Mouse (Mus musculus) cerebellum, adult 9-11 months (tissue): ENCODE measurements around the gene Pheta2.

ENCODE experiments used
- DNase-seq: peaks from one replicate; pipeline ENCODE4 v3.0.0; 2022

The Pheta2 gene

GRCm38 (mm10) chr15:82338593-82339112, at the start of gene Pheta2, which contains the start of the genes Naga and Smdt1:
TSS of gene Pheta2 (plus strand) at chr15:82338942.
TSS of gene Naga (minus strand) at chr15:82338925.
TSS of gene Smdt1 (plus strand) at chr15:82338959.
- peak; percentile 97 for DNase-seq

DNA sequence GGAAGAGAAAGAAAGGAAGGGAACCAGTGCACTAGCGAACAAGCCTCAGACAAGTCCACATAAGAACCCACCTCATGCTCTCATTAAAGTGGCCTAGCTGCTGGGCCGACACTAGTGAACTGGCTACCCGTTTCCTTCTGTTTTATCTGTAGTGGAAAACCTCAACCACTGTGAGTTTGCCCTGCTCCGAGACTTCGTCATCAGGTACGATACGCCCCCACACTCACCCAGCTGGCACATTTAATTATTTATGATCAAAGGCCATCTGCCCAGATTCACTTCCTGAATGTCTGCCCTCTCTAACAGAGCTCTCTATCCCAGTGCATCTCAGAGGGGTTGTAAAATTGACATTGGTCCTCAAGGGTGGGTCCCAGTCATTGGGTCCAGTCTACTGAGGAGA, 48.5 kb upstream of the Pheta2 start:
- no peak for DNase-seq

GRCm38 (mm10) chr15:82292851-82293250, 45.9 kb upstream of the Pheta2 start:
- no peak for DNase-seq

- DNase-seq, result peak; percentile 31
Measured at GRCm38 (mm10) chr15:82293271-82293711, 45.5 kb upstream of the Pheta2 start.

DNA sequence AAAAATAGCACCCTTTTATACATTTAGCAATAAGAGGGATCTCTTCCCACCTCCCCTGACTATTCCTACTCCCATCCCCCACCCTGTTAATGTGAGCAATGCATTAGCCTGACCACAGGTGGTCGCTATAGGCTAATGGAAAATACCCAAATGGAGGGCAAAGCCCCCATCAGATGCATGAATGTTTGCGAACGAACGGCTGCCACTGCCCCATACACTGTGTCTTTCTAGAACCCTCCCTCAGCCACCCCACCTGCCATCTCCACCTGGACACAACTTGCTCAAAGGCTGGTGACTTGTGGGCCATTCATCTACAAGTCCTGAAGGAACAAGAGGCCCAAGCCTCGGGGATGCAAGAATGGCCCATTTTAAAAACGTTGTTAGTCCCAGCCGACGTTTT, 44.7 kb upstream of the Pheta2 start:
- DNase-seq, result peak; percentile 42

DNA sequence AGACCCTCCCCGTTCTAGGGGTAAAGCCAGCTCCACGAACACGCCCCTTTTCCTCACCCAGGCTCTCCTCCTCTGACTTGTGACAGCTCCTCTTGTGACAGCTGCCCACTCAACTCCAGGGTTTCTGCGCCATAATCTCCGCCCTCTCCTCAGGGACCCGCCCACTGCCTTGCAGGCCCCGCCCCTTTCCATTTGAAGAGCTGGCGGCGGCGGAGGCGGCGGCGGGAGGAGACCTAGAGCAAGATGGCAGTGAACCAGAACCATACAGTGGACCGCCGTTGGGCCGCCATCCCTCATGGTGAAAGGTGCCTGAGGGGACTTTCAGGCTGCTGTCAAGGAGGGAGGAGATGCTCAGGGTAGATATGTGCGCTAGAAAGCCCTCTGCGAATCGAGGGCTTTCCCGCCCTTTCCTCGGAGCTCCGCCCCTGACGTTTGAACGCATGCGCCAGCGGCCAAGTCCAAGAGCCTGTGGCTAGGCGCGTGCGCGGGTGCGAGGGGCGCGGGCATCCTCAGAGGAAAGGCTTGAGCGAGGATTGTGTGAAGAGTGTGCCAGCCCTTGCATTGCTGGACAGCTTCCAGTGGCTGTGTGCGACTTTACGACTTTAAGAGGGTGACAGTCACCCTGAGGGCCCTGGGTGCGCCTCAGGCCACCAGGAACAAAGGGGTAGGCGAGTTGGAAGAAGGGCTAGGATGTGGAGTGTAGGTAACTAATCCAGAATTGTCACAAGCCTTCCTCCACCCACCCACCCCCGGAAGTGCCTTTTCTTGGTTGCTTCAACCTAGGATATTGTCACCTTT, 39.8 kb upstream of the Pheta2 start, which contains the start of gene Wbp2nl:
Gene Wbp2nl, plus strand, starts transcription at position 191 of the 798 bp plus-strand sequence.
- DNase-seq, result no peak

DNA sequence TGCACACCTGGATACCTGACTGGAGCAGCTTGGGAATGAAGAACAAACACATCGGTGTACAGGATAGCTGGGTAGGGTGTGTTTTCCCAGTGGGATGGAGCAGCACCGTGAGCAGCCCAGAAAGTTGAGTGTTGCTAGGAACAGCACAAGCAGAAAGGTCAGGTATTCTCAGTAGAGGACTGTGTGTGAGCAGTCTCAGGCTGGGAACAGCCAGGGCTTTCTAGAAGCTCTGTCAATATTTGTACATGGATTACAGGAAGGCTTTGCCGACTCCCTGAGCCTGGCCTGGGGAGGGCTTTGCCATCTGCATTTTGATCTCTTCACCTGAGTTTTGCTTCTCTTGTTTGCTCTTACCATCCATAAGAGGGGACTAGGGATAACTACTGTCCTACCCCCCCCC, 31.6 kb upstream of the Pheta2 start:
- DNase-seq, result no peak

DNA sequence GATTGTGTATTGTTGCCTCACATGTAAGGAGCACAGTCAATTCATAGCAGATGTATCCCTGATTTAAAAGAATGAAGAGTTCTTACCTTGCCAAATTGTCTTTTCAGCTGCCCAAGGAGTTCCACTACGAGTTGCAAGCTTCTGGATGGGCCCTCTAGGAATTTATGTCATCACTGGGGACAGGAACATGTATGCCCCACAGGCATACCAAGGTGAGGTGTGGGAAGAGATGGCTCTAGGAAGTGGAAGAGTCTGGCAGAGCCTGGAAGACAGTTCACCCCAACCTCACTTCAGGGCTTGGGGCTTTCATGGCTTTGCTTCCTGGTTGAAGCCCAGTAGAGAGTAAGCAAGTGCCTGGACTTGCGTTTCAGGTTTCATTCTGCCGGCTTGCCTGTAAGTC, 30.3 kb upstream of the Pheta2 start:
- DNase-seq, result no peak

GRCm38 (mm10) chr15:82317839-82318238, 20.9 kb upstream of the Pheta2 start:
- no peak for DNase-seq

DNA sequence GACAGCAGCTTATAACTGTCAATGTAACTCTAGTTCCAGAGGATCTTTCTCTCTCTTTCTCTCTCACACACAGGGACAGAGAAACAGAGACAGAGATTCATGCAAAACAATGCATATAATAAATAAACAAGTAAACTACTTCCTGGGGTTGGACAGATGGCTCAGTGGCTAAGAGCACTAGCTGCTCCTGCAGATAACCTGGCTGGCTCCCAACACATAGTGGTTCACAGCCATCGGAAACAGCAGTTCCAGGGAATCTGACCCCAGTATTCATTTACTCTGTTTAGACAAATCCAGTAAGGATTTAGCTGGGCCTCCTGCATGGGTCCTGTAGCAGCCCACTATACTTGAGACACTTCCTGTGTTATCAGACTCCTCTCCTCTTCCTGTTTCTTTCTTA, 19.1 kb upstream of the Pheta2 start:
- DNase-seq, result no peak

GRCm38 (mm10) chr15:82322195-82322594, 16.5 kb upstream of the Pheta2 start:
- DNase-seq, result no peak

DNA sequence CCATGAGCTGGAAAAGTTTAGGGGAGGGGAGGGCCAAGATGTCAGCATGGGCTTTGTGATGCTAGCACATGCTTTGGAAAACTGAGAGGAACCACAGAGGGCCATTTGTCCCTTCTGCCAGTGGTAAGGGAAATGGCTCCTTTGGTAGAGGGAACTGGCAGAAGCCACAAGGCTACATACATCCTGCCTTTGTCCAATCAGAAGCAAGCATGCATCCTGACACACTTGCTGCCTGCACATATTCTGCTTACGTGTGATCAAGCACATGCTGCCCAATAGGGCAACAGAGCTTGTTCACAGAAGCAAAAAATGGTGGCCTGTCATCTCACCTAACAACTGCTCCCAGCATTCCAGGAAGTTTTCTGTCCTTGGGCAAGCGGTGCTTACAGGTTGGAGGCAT, 13.4 kb upstream of the Pheta2 start:
- DNase-seq, result no peak

GRCm38 (mm10) chr15:82335194-82335593, 3.5 kb upstream of the Pheta2 start:
- DNase-seq, result peak; percentile 65

GRCm38 (mm10) chr15:82336629-82337028, 2.1 kb upstream of the Pheta2 start:
- no peak for DNase-seq

- peak; percentile 55 for DNase-seq
Measured at GRCm38 (mm10) chr15:82337875-82338274, 867 bp upstream of the Pheta2 start.

DNA sequence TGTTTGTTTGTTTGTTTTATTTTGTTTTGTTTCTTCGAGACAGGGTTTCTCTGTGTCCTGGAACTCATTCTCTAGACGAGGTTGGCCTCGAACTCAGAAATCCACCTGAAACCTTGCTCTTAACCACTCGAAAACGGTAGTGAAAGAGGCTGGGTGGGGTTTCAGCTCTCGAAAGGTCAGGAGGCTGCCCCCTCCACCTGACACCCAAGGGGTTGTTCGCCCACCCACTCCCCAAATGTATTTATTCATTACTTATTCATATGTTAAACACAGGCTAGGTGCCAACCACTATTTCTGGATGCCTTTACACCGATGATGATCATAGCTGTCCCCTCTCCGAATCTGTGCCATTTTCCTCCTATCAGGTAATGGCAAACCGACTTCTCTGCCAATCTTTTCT, 408 bp downstream of the Pheta2 start:
- DNase-seq, result peak; percentile 70

GRCm38 (mm10) chr15:82339634-82340254, 1.0 kb downstream of the Pheta2 start:
- DNase-seq, result no peak

GRCm38 (mm10) chr15:82340414-82341035, 1.8 kb downstream of the Pheta2 start:
- no peak for DNase-seq

GRCm38 (mm10) chr15:82341036-82341501, 2.3 kb downstream of the Pheta2 start:
- DNase-seq, result peak; percentile 42

DNA sequence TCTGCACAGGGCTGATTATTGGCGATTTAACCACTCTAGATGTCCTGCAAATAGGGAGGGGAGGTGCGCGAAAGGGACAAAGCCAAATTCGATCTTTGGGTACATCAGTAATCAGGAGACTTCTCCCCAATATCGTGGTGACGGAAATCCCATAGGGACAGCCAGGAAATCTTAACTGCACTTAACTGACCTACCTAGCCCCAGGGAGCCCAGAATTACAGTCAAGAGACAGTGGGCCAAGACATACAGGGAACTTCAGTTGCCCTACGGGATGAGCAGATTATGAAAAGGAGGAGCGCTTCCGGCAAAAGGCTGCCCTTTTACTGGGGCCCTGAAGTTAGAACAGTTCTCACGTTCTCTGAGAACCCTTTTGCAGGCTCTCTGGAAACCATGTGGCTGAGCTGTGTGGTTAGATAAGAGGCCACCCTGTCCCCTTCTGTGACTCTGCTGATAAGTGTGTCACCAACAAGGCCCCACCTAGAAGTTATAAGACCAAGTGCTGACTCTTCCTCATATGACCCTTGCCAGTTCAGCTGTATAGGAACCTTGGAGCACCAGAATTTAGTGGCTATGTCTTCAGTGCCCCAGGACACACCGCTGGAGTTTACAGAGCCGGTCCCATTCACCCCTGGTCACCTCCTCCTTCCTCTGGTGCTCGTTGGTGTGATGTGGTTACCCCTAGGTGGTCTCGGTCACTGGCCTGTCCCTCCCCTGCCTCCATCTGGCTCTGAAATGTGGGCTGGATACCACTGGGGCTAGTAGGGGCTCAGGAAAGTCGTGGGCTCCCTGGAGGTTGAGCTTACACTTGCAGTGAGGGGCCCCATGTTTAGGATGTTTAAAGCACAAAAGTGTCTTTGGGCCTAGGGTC, 3.2 kb downstream of the Pheta2 start:
- no peak for DNase-seq

DNA sequence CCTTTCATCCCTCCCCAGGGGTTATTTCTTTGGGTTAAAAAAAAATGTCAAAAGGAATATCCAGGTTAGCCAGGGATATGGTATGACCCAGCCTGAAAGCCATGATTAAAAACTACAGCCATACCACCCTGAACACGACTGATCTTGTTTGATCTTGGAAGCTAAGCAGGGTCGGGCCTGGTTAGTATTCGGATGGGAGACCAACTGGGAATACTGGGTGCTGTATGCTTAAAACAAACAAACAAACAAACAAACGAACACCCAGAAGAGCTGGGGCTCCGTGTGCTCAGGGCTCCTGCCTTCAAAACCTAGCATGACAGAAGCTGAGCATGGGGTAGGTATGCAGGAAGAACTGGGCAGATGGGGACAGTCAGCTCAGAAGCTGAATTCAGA, 3.8 kb downstream of the Pheta2 start:
- DNase-seq, result no peak
